Mouse (Mus musculus): ENCODE results near the gene Fam129a.
"Not testable (repeated sequence)": the region's sequence is repeated elsewhere in the genome, so short reads cannot be mapped to it uniquely, and the experiment has no call there.

Gene Fam129a

DNA sequence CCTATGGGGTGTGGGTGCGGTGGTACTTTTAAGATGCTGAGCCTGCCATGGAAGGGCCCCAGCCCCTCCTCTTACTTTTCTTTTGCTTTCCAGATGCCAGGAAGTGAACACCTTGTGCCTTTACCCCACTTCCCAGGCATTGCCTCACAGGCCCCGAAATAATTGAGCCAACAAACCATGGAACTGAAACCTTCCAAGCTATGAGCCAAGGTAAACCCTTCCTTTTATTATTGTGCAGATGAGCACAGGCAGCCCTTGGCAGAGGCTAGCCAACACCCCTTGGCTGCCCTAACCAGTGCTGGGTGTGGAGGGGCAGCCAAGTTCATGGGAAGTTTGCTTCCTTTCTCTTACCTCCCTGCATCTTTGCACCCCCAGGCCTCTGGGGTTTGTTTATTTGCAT, 166.2 kb downstream of the Fam129a start:
- no peak for DNase-seq (ENCODE audit: low spot score in 2 of 2)

DNA sequence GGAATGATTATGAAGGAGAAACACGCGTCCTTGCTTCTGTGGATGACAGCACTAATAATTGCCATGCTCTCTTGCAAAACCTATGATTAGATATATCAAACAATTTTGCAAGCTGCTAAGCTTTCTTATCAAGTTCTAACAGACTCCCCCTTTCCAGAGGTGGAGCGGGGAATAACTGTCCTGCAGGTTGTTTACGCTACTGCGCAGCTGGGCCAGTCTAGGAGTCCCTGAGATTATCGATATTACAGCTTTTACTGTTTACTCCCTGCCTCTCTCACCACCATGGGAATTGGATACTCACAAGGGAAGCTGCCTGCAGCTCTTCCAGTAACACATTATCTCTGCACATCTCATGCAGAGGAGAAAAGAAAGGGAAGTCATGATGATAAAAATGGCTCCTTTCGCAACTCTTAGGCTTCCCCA, 170.2 kb downstream of the Fam129a start:
- no peak for DNase-seq (ENCODE audit: low spot score in 2 of 2)

DNA sequence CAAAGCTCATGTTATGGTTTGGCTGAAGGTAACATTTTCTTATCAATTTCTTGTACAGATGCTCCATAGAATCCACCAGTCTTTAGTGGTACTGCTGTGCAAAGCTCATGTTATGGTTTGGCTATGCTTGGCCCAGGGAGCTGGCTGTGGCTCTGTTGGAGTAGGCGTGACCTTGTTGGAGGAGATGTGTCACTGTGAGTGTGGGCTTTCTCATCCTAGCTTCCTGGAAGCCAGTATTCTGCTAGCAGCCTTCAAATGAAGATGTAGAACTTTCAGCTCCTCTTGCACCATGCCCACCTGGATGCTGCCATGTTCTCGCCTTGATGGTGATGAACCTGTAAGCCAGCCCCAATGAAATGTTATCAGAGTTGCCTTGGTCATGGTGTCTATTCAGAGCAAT, 178.9 kb downstream of the Fam129a start:
- not testable (repeated sequence) for DNase-seq (ENCODE audit: low spot score in 2 of 2)

DNA sequence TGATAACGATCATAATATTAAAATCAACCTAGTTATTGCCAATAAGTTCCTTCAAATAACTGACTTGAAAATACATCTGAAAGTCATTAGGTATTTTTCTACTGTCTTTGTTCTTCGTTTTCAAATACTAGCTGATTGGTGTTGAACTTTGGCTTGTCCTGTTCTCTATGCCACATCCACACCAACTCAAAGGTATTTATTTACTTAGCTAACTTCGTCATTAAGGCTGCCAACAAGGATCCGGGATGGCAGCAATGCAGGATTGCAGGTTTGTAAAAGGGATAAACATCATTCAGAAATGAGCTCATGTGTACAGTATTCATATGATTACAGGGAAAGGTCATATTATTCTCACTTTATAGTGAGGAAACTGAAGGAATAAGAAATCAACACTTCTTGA, 182.0 kb downstream of the Fam129a start:
- no peak for DNase-seq (ENCODE audit: low spot score in 2 of 2)

DNA sequence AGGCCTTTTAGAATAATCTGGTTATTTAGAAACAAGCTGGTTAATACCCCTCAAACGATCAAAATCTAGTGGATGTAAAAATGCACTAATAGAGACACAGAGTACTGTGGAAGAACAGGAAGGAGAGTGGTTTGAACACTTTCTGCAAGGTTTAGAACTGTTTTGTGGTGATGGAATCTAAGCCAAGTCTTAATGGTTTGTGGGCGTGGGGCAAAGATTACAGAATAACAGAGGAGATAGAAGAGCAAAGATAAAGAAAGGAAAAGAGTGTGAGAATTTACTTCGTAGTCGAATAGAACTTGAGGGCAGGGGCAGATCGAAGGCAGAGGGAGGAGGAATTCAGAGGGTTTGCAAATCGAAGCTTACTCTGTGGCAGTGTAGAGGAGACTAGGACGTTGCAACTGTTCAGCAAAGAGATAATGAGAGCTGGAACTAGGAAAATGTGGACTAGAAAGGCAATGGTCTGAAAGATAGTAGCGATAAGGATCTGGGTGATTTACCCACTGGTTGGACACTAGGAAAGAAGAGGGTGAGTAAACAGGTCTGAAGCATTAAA, 182.5 kb downstream of the Fam129a start:
- no peak for DNase-seq (ENCODE audit: low spot score in 2 of 2)

DNA sequence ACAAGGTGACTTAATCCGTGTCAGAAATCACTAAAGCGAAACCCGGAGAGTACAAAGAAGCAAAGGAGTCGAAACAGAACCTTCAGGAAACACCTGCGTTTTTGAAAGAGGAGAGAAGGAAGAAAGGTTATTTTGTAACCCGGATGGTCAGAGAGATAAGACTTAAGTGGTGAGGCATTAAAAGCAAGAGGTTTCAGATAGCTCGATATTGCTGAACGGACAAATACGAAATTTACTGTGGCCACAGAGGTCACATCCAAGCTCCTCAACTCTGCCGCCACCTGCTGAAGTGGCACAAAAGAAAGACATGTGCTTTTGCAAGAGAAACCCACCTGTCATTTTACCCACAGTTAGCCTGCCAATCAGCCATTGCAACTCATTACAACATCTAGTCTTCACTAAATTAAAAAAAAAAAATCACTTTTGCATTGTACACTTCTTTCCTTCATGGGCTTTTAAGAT, 183.1 kb downstream of the Fam129a start:
- peak; percentile 11 to 29 for DNase-seq (ENCODE audit: low spot score in 2 of 2)

DNA sequence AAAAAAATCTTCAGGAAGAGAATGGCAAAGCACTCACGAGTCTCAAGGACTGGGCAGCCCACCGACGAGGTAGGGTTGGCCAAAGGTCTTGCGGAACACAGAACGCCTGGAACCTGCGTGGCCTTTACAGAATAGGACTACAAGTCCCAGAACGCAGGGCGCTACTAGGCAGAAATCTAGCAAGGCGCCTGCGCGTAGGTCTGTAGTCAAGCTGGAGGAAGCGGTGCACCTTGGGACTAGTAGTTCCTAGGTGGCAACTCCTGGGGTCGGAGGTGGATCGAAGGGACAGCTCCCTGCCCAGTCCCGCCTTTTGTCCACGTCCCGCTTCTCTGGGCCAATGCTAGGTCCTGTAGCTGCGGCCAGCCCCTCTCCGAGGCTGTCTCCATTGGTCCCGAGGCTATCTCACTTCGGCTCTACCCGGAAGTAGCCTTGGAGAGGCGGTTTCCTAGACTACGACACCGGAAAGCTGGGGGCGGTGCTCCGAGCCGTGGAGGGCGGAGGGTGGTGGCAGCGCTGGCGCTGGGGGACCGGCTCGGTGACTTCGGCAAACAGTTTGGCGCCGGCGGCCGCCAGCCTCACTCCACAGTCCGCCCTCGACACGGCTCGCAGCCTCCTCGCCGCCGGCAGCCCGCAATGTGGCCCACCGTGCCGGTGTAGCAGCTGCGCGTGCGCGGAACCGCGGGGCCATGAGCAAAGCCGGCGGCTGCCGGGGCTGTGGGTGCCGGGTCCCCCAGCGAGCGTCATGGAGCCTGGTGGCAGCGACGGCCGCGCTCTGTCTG, 184.1 kb downstream of the Fam129a start, which contains the start of gene Edem3:
Edem3 (plus strand) TSS at position 491 of the 779 bp plus-strand sequence.
- peak; percentile 99 to 100 for DNase-seq (ENCODE audit: low spot score in 2 of 2)

DNA sequence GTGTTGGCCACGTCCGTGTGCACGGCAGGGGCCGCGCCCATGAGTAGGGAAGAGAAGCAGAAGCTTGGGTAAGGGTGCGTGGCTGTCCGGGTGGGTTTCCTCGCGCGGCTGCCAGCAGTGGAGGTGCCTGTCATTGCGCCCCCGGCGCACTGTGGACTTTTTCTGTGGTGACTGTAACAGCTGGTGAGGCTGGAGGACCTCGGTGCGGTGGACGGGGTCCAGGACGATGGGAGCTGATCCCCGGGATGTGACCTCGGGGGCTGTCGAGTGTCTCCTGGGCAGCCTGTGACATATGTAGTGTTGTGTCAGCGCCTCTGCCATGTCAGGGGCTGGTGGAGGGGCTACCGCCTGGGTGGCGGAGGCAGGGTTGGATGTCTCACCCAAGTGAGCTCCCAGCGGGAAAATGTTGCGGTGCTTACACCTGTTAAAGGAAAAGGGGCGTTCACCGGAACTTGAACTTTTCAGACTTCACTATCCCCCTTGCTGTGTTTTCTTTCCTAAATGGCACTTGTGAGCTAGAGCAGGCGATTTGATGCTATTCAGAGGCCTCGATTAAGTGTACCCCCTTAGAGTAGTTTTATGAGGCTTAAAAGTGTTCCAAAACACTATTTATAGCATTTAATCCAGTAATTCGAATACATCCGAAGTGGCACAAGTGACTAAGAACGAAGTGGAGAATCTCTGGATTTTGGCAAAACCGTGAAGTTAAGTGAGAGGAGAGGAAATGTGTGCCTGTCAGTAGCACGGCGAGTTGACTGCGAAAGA, 184.9 kb downstream of the Fam129a start:
- DNase-seq (ENCODE audit: low spot score in 2 of 2) = no peak

DNA sequence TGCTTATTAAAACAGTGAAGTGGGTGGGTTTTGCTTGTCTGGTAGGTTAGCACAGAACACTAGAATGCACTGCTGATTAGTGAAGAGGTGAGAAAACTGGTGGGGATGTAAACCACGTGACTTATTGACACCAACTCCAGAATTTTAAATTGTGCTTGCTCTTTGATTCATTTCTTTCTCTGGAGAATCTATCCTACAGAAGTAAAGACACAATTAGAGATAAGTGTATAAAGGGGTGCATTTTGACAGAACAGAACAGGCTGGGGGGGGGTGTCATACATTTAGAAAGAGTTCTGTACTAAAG, 185.4 kb downstream of the Fam129a start:
- no peak for DNase-seq (ENCODE audit: low spot score in 2 of 2)

DNA sequence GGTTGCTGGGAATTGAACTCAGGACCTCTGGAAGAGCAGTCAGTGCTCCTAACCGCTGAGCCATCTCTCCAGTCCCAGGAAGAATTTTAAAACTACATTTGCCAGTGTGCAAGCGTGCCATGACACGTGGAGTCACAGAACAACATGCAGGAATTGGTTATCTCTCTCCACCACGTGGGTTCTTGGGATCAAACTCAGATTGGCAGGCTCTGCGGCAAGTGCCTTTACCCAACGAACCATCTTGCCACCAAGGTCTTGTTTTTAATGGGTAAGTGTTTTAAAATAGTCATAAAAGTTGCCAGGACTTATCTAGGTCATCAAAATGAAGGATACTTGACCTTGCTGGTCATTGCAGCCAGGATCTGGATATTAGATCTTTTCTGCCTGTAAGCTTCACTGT, 187.3 kb downstream of the Fam129a start:
- DNase-seq (ENCODE audit: low spot score in 2 of 2) = no peak

DNA sequence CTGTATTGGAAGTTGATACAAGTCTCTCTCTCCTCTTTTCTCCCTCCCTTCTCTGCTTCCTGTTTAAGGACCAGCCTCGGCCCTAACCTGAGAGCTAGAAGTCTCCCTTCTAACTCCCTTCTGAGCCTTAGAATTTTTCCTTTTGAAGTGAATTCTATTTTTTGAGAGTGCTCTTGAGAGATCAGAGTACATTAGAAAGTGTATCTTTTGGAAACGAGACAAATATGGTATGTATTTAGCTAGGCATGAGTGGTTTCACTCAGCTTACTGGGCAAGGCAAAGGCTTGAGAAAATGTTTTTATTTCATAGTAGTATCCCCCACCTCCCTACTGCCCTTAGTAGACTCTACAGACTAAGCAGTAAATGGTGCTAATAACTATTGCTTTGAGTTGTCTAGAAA, 188.0 kb downstream of the Fam129a start:
- DNase-seq (ENCODE audit: low spot score in 2 of 2) = no peak

DNA sequence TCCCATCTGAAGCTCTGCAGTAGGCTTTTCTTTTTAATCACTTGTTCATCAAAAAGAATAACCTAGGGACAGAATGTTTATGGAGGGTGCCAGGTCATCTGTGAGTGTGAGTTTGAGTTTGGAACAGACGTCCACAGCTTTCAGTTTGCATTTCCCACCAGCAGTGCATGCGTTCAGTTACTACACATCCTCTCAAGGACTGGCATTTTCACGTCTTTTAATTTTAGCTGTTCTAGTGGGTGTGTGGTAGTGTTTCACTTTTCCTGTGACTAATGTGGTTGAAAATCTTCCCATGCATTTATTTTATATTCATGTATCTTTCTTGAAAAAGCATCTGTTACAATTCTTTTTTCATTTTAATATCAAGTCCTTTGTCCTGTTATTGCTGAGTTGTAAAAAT, 193.2 kb downstream of the Fam129a start:
- no peak for DNase-seq (ENCODE audit: low spot score in 2 of 2)

DNA sequence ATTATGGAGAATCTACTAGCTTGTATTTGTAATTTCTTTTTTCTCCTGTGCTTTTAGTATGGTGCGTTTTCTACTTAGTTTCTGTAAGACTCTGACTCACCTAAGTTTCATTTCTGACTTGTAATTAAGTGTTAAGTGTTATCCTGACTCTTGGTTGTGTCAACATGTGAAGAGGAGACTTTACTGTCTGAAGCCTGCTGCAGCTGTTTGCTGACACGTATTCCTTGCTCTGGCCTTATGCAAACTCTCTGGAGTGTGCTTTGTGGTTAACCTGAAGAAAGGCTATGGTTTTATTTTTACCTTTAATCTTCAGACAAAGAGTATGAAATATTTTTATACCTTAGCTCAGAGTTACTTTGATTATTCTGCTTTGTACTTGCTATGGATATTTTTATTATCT, 195.2 kb downstream of the Fam129a start:
- DNase-seq (ENCODE audit: low spot score in 2 of 2) = no peak

DNA sequence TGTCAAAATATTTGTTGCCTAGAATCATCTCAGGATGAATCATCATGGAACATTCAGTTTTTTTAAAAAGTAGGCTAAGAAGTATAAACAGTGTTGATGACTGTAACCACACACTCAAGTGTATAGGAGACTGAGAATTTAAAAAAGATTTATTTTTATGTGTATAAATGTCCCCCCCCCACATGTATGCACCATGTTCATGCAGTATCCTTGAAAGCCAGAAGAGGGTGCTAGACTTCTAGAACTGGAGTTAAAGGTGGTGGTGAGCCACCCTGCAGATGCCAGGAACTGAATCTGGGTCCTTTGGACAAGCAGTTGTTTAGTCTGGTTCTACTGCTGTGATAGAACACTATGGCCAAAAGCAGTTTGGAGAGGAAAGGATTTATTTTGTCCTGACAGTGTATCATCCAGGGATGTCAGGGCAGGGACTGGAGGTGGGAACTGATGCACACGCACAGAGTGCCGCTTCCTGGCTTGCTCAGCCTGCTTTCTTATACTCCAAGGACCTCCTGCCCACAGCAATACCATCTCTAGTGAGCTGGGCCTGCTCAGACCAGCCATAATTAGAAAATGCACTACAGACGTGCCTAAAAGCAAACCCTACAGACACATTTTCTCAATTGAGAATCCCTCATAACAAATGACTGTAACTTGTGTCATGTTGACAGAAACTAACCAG, 196.1 kb downstream of the Fam129a start:
- DNase-seq (ENCODE audit: low spot score in 2 of 2) = no peak

DNA sequence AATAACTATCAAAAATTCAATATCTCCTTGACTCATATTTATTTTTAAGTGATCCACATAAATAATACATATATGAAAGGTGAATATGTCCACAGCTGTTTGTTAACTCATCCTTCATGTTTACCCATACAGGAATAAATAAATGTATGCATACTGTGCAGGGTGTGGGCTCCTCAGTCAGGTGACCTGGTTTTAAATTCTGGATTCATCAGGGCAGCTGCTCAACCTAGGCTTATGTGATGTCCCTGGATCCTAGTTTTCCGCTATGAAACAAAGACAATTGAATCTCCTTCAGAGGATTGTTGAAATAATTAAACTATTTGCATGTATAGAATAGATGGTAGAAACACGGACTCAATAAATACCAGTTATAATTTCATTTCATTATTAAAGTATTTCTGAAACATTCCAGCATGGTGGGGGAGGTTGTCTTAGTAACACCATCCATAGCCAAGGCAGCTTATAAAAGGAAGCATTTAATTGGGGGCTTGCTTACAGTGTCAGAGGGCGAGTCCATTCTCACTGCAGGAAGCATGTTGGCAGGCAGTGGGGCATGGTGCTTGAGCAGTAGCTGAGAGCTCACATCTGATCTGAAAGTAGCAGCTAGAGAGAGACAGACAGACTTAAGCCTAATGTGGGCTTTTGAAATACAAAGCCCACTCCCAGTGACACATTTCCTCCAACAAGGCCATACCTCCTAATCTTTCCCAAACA, 198.4 kb downstream of the Fam129a start:
- no peak for DNase-seq (ENCODE audit: low spot score in 2 of 2)

Data from spleen, postnatal 36 days (tissue).